ENCODE assay signal across 9 mouse cellular contexts in the genomic region with DNA sequence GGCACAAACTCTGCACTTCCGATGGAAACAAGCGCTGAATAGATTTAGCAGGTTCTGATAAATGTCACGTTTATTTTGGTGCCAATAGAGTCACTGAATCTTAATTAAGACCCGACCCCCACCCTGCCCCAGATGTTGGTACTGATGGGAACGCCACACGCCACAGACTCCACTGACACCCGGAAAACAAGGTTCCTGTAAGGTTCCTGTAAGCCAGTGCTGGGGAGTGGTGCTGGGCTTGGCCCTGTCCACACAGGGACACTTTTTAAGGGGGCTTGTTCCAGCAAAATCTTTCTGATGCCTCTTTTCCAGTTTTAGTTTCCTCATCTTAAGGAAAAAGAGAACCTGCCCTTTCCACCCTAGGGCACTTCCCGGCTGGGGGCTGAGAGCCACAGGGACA.
DNase-seq lines count a peak whose midpoint lies in the region; ATAC-seq lines count a peak whose summit lies in the region.
"Had no signal": no experiment of that assay in that cellular context is flagged by ENCODE, and none has a peak within 500 bp of the region (broad histone marks: within the 10 kb centered on the region; RNA-seq: fewer than 3 reads in every experiment).

No protein-coding gene starts in this region.

- H3K9me3 ChIP-seq in kidney, embryonic 14.5 days (ENCODE audit: control insufficient read depth, low read length) = no peaks in the 10 kb centered on the region
- H3K9me3 ChIP-seq in forebrain, embryonic 11.5 days (ENCODE audit: control insufficient read depth, low read length) = no peaks in the 10 kb centered on the region
- no peaks in the 10 kb centered on the region for H3K9me3 ChIP-seq in intestine, embryonic 15.5 days
- H3K9me3 ChIP-seq in neural tube, embryonic 12.5 days = no peaks in the 10 kb centered on the region

- H3K27ac ChIP-seq in kidney, embryonic 14.5 days (ENCODE audit: low read depth, low read length) = peak overlapping the region; percentile 89
- H3K27ac ChIP-seq in forebrain, embryonic 11.5 days (ENCODE audit: low read depth, low read length) = peak overlapping the region; percentile 4; the same call in 1 of the 2 replicates
- H3K27ac ChIP-seq in intestine, embryonic 15.5 days = peak overlapping the region; percentile 77; the same call in 1 of the 2 replicates
- H3K27ac ChIP-seq in neural tube, embryonic 12.5 days = no peak overlapping the region; the same call in 1 of the 2 replicates

- H3K27me3 ChIP-seq in kidney, embryonic 14.5 days (ENCODE audit: control insufficient read depth, insufficient read depth, low read length) = no peaks in the 10 kb centered on the region
- no peaks in the 10 kb centered on the region for H3K27me3 ChIP-seq in forebrain, embryonic 11.5 days (ENCODE audit: control insufficient read depth, insufficient read depth, low read length)
- no peaks in the 10 kb centered on the region for H3K27me3 ChIP-seq in intestine, embryonic 15.5 days (replicated peaks)
- H3K27me3 ChIP-seq in neural tube, embryonic 12.5 days (replicated peaks) = peaks cover 24% of the 10 kb centered on the region; the same call in 1 of the 2 replicates

- H3K4me3 ChIP-seq in kidney, embryonic 14.5 days (ENCODE audit: low read length) = peak overlapping the region; percentile 34; the same call in 1 of the 2 replicates
- peak overlapping the region; percentile 27 for H3K4me3 ChIP-seq in forebrain, embryonic 11.5 days (ENCODE audit: low read depth, low read length)
- peak overlapping the region; percentile 34 for H3K4me3 ChIP-seq in intestine, embryonic 15.5 days (replicated peaks)
- H3K4me3 ChIP-seq in neural tube, embryonic 12.5 days = peak overlapping the region; percentile 32; the same call in 1 of the 2 replicates

- H3K36me3 ChIP-seq in kidney, embryonic 14.5 days (ENCODE audit: control insufficient read depth, insufficient read depth, low read length) = no peaks in the 10 kb centered on the region
- no peaks in the 10 kb centered on the region for H3K36me3 ChIP-seq in forebrain, embryonic 11.5 days (ENCODE audit: control insufficient read depth, insufficient read depth, low read length)
- H3K36me3 ChIP-seq in intestine, embryonic 15.5 days = no peaks in the 10 kb centered on the region
- H3K36me3 ChIP-seq in neural tube, embryonic 12.5 days = no peaks in the 10 kb centered on the region
- H3K36me3 ChIP-seq: G1E had no signal

- ATAC-seq in kidney, embryonic 14.5 days (ENCODE audit: low FRiP score, low TSS enrichment) = peak; percentile 65; the same call in 1 of the 2 replicates
- peak; percentile 63 for ATAC-seq in forebrain, embryonic 11.5 days (replicated peaks; ENCODE audit: low FRiP score)
- ATAC-seq in intestine, embryonic 15.5 days = peak; percentile 60; the same call in 1 of the 2 replicates
- peak; percentile 61 for ATAC-seq in neural tube, embryonic 12.5 days (ENCODE audit: low FRiP score, low read depth)

- H3K4me2 ChIP-seq in kidney, embryonic 14.5 days (replicated peaks; ENCODE audit: low read depth, low read length) = peak overlapping the region; percentile 56
- peak overlapping the region; percentile 62 for H3K4me2 ChIP-seq in forebrain, embryonic 11.5 days (ENCODE audit: low read depth, low read length, severe bottlenecking)
- peak overlapping the region; percentile 73 for H3K4me2 ChIP-seq in intestine, embryonic 15.5 days (replicated peaks)
- peak overlapping the region; percentile 72 for H3K4me2 ChIP-seq in neural tube, embryonic 12.5 days (replicated peaks)

- peak overlapping the region; percentile 57; the same call in 1 of the 2 replicates for H3K9ac ChIP-seq in kidney, embryonic 14.5 days (ENCODE audit: low read depth, low read length)
- H3K9ac ChIP-seq in forebrain, embryonic 11.5 days (ENCODE audit: low read length) = no peak overlapping the region
- no peak overlapping the region for H3K9ac ChIP-seq in intestine, embryonic 15.5 days
- no peak overlapping the region for H3K9ac ChIP-seq in neural tube, embryonic 12.5 days

- DNase-seq in kidney, postnatal 36 days = no peak
- DNase-seq in forebrain, embryonic 11.5 days (ENCODE audit: low spot score) = peak; percentile 56
- no peak for DNase-seq in left cerebral cortex, adult 11 months (ENCODE audit: low spot score)
- DNase-seq in adrenal gland, adult (ENCODE audit: inconsistent age in 2 of 2, low spot score in 1 of 2) = no peak
- no peak for DNase-seq in c-Kit-positive CD71-positive TER-119-positive erythroid progenitor cells, embryonic 14.5 days (ENCODE audit: low spot score)

- WGBS in kidney, embryonic 14.5 days = 16% methylated on average over 8 of the region's 8 CpGs
- 4% methylated on average over 8 of the region's 8 CpGs for WGBS in forebrain, embryonic 11.5 days
- WGBS in intestine, embryonic 15.5 days = 22% methylated on average over 8 of the region's 8 CpGs
- 12% methylated on average over 8 of the region's 8 CpGs for WGBS in neural tube, embryonic 12.5 days

- peaks cover 23% of the 10 kb centered on the region for H3K4me1 ChIP-seq in kidney, embryonic 14.5 days (ENCODE audit: control insufficient read depth, insufficient read depth, low read length)
- peaks cover 3% of the 10 kb centered on the region for H3K4me1 ChIP-seq in forebrain, embryonic 11.5 days (replicated peaks; ENCODE audit: control insufficient read depth, insufficient read depth, low read length)
- H3K4me1 ChIP-seq in intestine, embryonic 15.5 days (replicated peaks) = peaks cover 12% of the 10 kb centered on the region; the same call in 1 of the 2 replicates
- H3K4me1 ChIP-seq in neural tube, embryonic 12.5 days = peaks cover 24% of the 10 kb centered on the region
